ENCODE assay signal across 30 mouse cellular contexts in the genomic region with DNA sequence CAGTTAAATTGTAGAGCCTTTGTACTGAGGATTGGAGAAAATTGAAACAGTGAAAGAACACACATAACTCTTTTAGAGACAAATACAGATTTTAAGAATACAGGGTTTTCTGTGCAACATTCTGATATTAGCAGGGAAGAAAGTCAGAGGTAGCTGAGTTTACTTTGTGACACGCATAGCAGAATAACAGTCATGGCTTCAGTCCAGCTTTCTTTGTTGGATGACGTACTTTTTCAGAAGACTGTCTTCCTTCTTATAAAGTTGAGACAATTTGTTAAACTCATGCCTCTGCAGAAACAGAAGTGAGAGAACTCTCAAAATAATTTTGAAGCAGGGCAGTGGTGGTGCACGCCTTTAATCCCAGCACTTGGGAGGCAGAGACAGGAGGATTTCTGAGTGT.
"Had no signal": no experiment of that assay in that cellular context is flagged by ENCODE, and none has a peak within 500 bp of the region (broad histone marks: within the 10 kb centered on the region; RNA-seq: fewer than 3 reads in every experiment).

No protein-coding gene starts in this region.

- H3K27ac ChIP-seq: limb, embryonic 10.5 days; limb, embryonic 12.5 days; limb, embryonic 13.5 days; limb, embryonic 15.5 days; liver, embryonic 12.5 days; liver, embryonic 13.5 days; liver, embryonic 14.5 days; liver, embryonic 15.5 days; lung, embryonic 15.5 days; macrophage; midbrain, embryonic 12.5 days; midbrain, embryonic 13.5 days; midbrain, embryonic 15.5 days; neural tube, embryonic 12.5 days had no signal

- DNase-seq: left cerebral cortex, postnatal 4 days; liver; liver, embryonic 13.5 days; liver, postnatal 0 days; lung, adult 18-20 months; lung, adult 2 months; lung, postnatal 10 days; lung, postnatal 14 days; lung, postnatal 36 days; midbrain, embryonic 14.5 days had no signal

- H3K9ac ChIP-seq: limb, embryonic 12.5 days; limb, embryonic 13.5 days; limb, embryonic 15.5 days; liver, embryonic 12.5 days; liver, embryonic 13.5 days; liver, embryonic 14.5 days; liver, embryonic 15.5 days; liver, postnatal 0 days; lung, embryonic 15.5 days; midbrain, embryonic 12.5 days; midbrain, embryonic 13.5 days; midbrain, embryonic 15.5 days; neural tube, embryonic 12.5 days had no signal

- ATAC-seq: liver, embryonic 12.5 days; liver, postnatal 0 days; lung, postnatal 0 days; midbrain, embryonic 13.5 days; midbrain, embryonic 15.5 days; midbrain, embryonic 16.5 days had no signal

- H3K27me3 ChIP-seq: limb, embryonic 12.5 days; limb, embryonic 13.5 days; limb, embryonic 15.5 days; liver, embryonic 12.5 days; liver, embryonic 13.5 days; liver, embryonic 15.5 days; lung, embryonic 15.5 days; megakaryocyte, embryonic 14.5 days; midbrain, embryonic 12.5 days; midbrain, embryonic 13.5 days; midbrain, embryonic 15.5 days; neural tube, embryonic 12.5 days had no signal

- H3K4me1 ChIP-seq: limb, embryonic 10.5 days; limb, embryonic 12.5 days; limb, embryonic 13.5 days; limb, embryonic 15.5 days; liver, embryonic 12.5 days; liver, embryonic 13.5 days; liver, embryonic 15.5 days; midbrain, embryonic 12.5 days; midbrain, embryonic 13.5 days; midbrain, embryonic 15.5 days; neural tube, embryonic 12.5 days had no signal

- H3K9me3 ChIP-seq: limb, embryonic 10.5 days; limb, embryonic 12.5 days; limb, embryonic 13.5 days; limb, embryonic 15.5 days; liver, embryonic 12.5 days; liver, embryonic 13.5 days; liver, embryonic 15.5 days; lung, embryonic 15.5 days; megakaryocyte, embryonic 14.5 days; midbrain, embryonic 10.5 days; midbrain, embryonic 12.5 days; midbrain, embryonic 13.5 days; midbrain, embryonic 15.5 days; neural tube, embryonic 12.5 days had no signal

- H3K36me3 ChIP-seq: limb, embryonic 10.5 days; limb, embryonic 12.5 days; limb, embryonic 13.5 days; limb, embryonic 15.5 days; liver, embryonic 12.5 days; liver, embryonic 13.5 days; liver, embryonic 15.5 days; lung, embryonic 15.5 days; midbrain, embryonic 10.5 days; midbrain, embryonic 12.5 days; midbrain, embryonic 13.5 days; midbrain, embryonic 15.5 days; neural tube, embryonic 12.5 days had no signal

- H3K4me3 ChIP-seq: limb, embryonic 10.5 days; limb, embryonic 12.5 days; limb, embryonic 13.5 days; limb, embryonic 15.5 days; liver, embryonic 12.5 days; liver, embryonic 13.5 days; liver, embryonic 15.5 days; lung, embryonic 15.5 days; megakaryocyte, embryonic 14.5 days; midbrain, embryonic 10.5 days; midbrain, embryonic 12.5 days; midbrain, embryonic 13.5 days; midbrain, embryonic 15.5 days; myocyte; neural tube, embryonic 12.5 days had no signal

- H3K4me2 ChIP-seq: limb, embryonic 12.5 days; limb, embryonic 13.5 days; limb, embryonic 15.5 days; liver, embryonic 11.5 days; liver, embryonic 12.5 days; liver, embryonic 13.5 days; liver, embryonic 15.5 days; lung, embryonic 15.5 days; midbrain, embryonic 11.5 days; midbrain, embryonic 12.5 days; midbrain, embryonic 13.5 days; midbrain, embryonic 15.5 days; neural tube, embryonic 12.5 days had no signal
